Mouse (Mus musculus) erythroblast, embryonic 14.5 days (primary cell): ENCODE measurements around the gene Gm39653.

Experiments
- GATA1 ChIP-seq: IDR thresholded peaks from 2 replicates; pipeline ENCODE4 v1.6.1; 2012; ENCODE audit warnings: low read length, inconsistent platforms, mixed read lengths
- TAL1 ChIP-seq: IDR thresholded peaks from 3 replicates; pipeline ENCODE4 v1.6.1; 2012; ENCODE audit warnings: low read length, inconsistent platforms, mixed read lengths

- TF ChIP-seq GATA1 (no peak), TAL1 (no peak)
Observed at GRCm38 (mm10) chr1:63609613-63610012, 6.2 kb upstream of the Gm39653 start.
